Mouse (Mus musculus): ENCODE measurements around the gene Dpp9. TPM values are rescaled to one million over a fixed set of nuclear protein-coding genes. Genes with fewer than 3 reads are reported as not detected.

The Dpp9 gene
- total and polyA plus RNA-seq, 2 experiments from 2014 or later, result 19.5 to 21.9 TPM

GRCm38 (mm10) chr17:56146131-56146530 lies 72.6 kb downstream of the Dpp9 start:
- Histone ChIP-seq H3K4me2 (ENCODE audit: low read depth) (no peak overlapping the region), H3K36me3 (ENCODE audit: insufficient read depth) (no peaks in the 10 kb centered on the region), H3K9ac (no peak overlapping the region), H3K4me1 (ENCODE audit: insufficient read depth) (no peaks in the 10 kb centered on the region), H3K27me3 (ENCODE audit: insufficient read depth, low read length) (peaks cover 5% of the 10 kb centered on the region; the same call in 1 of the 2 replicates), H3K4me3 (ENCODE audit: low read depth, low read length) (no peak overlapping the region), H3K27ac (ENCODE audit: low read depth, low read length) (no peak overlapping the region), H3K9me3 (ENCODE audit: low read length) (no peaks in the 10 kb centered on the region)
- no peak for TF ChIP-seq CTCF (IDR thresholded peaks at IDR 0.05; ENCODE audit: low read depth)
- ATAC-seq (no peak), DNase-seq (no peak)
- WGBS, result 21% methylated on average over 9 of the region's 9 CpGs

GRCm38 (mm10) chr17:56144546-56144945 lies 74.2 kb downstream of the Dpp9 start:
- H3K27ac ChIP-seq (ENCODE audit: low read depth, low read length), result no peak overlapping the region
- no peak for ATAC-seq
- peaks cover 3% of the 10 kb centered on the region; the same call in 1 of the 2 replicates for H3K27me3 ChIP-seq (ENCODE audit: insufficient read depth, low read length)
- no peaks in the 10 kb centered on the region for H3K36me3 ChIP-seq (ENCODE audit: insufficient read depth)
- no peaks in the 10 kb centered on the region for H3K9me3 ChIP-seq (ENCODE audit: low read length)
- DNase-seq, result no peak
- H3K4me1 ChIP-seq (ENCODE audit: insufficient read depth), result no peaks in the 10 kb centered on the region
- H3K9ac ChIP-seq, result no peak overlapping the region
- H3K4me3 ChIP-seq (ENCODE audit: low read depth, low read length), result no peak overlapping the region
- no peak for TF ChIP-seq CTCF (IDR thresholded peaks at IDR 0.05; ENCODE audit: low read depth)
- H3K4me2 ChIP-seq (ENCODE audit: low read depth), result no peak overlapping the region
- WGBS, result 70% methylated on average over 9 of the region's 9 CpGs

DNA sequence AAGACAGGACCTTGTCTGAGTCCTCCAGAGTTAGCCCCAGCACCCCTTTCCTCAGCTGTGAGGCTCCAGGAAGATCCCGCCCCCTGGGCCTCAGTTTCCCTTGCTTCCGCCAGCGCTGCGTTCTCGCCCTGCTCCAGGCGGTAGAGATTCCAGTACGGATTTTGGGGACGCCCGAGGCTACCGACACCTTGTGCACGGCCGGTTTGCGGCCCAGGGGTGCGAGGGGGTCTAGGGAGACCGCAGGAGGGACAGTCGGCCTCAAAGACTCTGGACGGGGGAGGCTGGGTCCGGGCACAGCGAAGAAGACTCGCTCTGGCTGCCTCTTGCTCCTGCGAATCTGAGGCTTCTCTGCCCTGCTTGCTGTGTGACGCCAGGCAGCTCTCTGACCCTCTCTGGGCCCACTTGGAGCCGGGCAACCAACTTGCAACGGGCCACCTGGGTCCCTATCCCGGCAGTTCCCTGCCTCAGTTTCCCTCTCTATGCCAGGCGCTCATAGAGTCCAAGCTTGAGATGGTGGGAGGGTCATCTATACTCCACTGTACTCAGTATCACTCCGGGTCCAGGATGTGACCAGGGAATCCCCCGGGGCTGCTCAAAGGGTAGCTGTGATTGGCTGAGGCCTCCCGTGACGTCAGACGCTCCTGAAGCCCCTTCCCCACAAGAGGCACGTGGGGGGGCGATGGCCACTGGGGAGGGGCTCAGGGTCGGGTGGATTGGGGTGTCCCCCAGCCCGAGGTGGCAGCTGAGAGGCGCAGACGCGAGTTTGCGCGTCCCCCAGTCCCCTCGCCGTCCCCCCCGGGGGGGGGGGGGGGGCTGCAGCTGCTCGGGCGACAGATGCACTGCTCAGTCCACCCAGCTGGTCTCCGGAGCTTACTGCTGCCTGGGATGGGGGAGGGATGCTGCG lies 76.8 kb downstream of the Dpp9 start:
- Histone ChIP-seq H3K27me3 (ENCODE audit: insufficient read depth, low read length) (no peaks in the 10 kb centered on the region), H3K4me3 (ENCODE audit: low read depth, low read length) (peak overlapping the region; percentile 47), H3K9ac (peak overlapping the region; percentile 57), H3K4me2 (ENCODE audit: low read depth) (peak overlapping the region; percentile 73), H3K36me3 (ENCODE audit: insufficient read depth) (0 out of 2 replicates have a peak, but pooled peaks cover 2% of the 10 kb centered on the region), H3K9me3 (ENCODE audit: low read length) (no peaks in the 10 kb centered on the region), H3K27ac (ENCODE audit: low read depth, low read length) (no peak overlapping the region), H3K4me1 (ENCODE audit: insufficient read depth) (peaks cover 6% of the 10 kb centered on the region; the same call in 1 of the 2 replicates)
- peak; percentile 53 for ATAC-seq
- 1% methylated on average over 42 of the region's 47 CpGs for WGBS
- peak; percentile 75 for DNase-seq
- TF ChIP-seq CTCF (IDR thresholded peaks at IDR 0.05; ENCODE audit: low read depth), result no peak

- peak within 1 kb of the TSS; percentile 95 for H3K4me3 ChIP-seq (ENCODE audit: low read depth, low read length)
- WGBS, result 1% methylated on average over 76 of the region's 79 CpGs
- H3K4me1 ChIP-seq (ENCODE audit: insufficient read depth), result peaks cover 6% of the 10 kb centered on the region; the same call in 1 of the 2 replicates
- ATAC-seq (peak; percentile 64), DNase-seq (peak; percentile 86)
- H3K9me3 ChIP-seq (ENCODE audit: low read length), result no peaks in the 10 kb centered on the region
- no peaks in the 10 kb centered on the region for H3K27me3 ChIP-seq (ENCODE audit: insufficient read depth, low read length)
- peak within 1 kb of the TSS; percentile 96 for H3K9ac ChIP-seq
- H3K4me2 ChIP-seq (ENCODE audit: low read depth), result peak within 1 kb of the TSS; percentile 71
- H3K36me3 ChIP-seq (ENCODE audit: insufficient read depth), result 0 out of 2 replicates have a peak, but pooled peaks cover 5% of the 10 kb centered on the region
- TF ChIP-seq CTCF (IDR thresholded peaks at IDR 0.05; ENCODE audit: low read depth), result peak; percentile 41
- H3K27ac ChIP-seq (ENCODE audit: low read depth, low read length), result peak within 1 kb of the TSS; percentile 82
These were observed 78.7 kb downstream of the Dpp9 start, which contains the start of gene Sema6b for GRCm38 (mm10) chr17:56139858-56140595. TSS of gene Sema6b (minus strand) at chr17:56140343.

- peak; percentile 47 for ATAC-seq
- no peaks in the 10 kb centered on the region for H3K9me3 ChIP-seq (ENCODE audit: low read length)
- H3K36me3 ChIP-seq (ENCODE audit: insufficient read depth), result 0 out of 2 replicates have a peak, but pooled peaks cover 5% of the 10 kb centered on the region
- H3K4me3 ChIP-seq (ENCODE audit: low read depth, low read length), result peak overlapping the region; percentile 95
- peak overlapping the region; percentile 96 for H3K9ac ChIP-seq
- H3K27ac ChIP-seq (ENCODE audit: low read depth, low read length), result 0 out of 2 replicates have a peak overlapping the region, but pooled peaks have one; percentile 82
- peaks cover 6% of the 10 kb centered on the region; the same call in 1 of the 2 replicates for H3K4me1 ChIP-seq (ENCODE audit: insufficient read depth)
- TF ChIP-seq CTCF (IDR thresholded peaks at IDR 0.05; ENCODE audit: low read depth), result no peak
- peak; percentile 64 for DNase-seq
- peak overlapping the region; percentile 71 for H3K4me2 ChIP-seq (ENCODE audit: low read depth)
- WGBS, result 5% methylated on average over 14 of the region's 21 CpGs
- no peaks in the 10 kb centered on the region for H3K27me3 ChIP-seq (ENCODE audit: insufficient read depth, low read length)
These were observed 79.3 kb downstream of the Dpp9 start for GRCm38 (mm10) chr17:56139355-56139754.

- TF ChIP-seq CTCF (IDR thresholded peaks at IDR 0.05; ENCODE audit: low read depth), result no peak
- WGBS, result 16% methylated on average over 25 of the region's 25 CpGs
These were observed 80.7 kb downstream of the Dpp9 start for GRCm38 (mm10) chr17:56137839-56138613.

More at GRCm38 (mm10) chr17:56137839-56138613, 80.7 kb downstream of the Dpp9 start:
- Histone ChIP-seq H3K4me3 (ENCODE audit: low read depth, low read length) (peak overlapping the region; percentile 95; the same call in 1 of the 2 replicates), H3K9ac (peak overlapping the region; percentile 96; the same call in 1 of the 2 replicates), H3K9me3 (ENCODE audit: low read length) (no peaks in the 10 kb centered on the region), H3K4me2 (ENCODE audit: low read depth) (peak overlapping the region; percentile 71), H3K27ac (ENCODE audit: low read depth, low read length) (no peak overlapping the region), H3K4me1 (ENCODE audit: insufficient read depth) (peaks cover 6% of the 10 kb centered on the region; the same call in 1 of the 2 replicates), H3K36me3 (ENCODE audit: insufficient read depth) (0 out of 2 replicates have a peak, but pooled peaks cover 5% of the 10 kb centered on the region), H3K27me3 (ENCODE audit: insufficient read depth, low read length) (no peaks in the 10 kb centered on the region)
- ATAC-seq, result no peak
- DNase-seq, result no peak

MicroRNA genes within 50 kb of the gene (microRNA counts, 519-probe panel; counts per million panel counts)
- microRNA mmu-miR-7b, result not detected

Small RNA genes within 50 kb of the gene (microRNA-seq; reads per million reads assigned to microRNA genes)
- 0 reads per million in 2 experiments for gene Gm44397
- gene Mir7b, result 2,925 to 3,135 reads per million in 2 experiments

Other genes with a start within 250 kb of the Dpp9 start
- gene Shd, start 248.4 kb downstream of the Dpp9 start, total RNA-seq (2014; rRNA removed), result 124 and 152 TPM in 2 replicates
- gene Shd, start 248.4 kb downstream of the Dpp9 start, polyA plus RNA-seq (2015; fragmentation: Nextera tagmentation; extraction: Ambion mirVana), result 106 and 116 TPM in 2 replicates
- gene Fsd1, start 232.4 kb downstream of the Dpp9 start, total RNA-seq (2014; rRNA removed), result 106 and 113 TPM in 2 replicates
- gene Fsd1, start 232.4 kb downstream of the Dpp9 start, polyA plus RNA-seq (2015; fragmentation: Nextera tagmentation; extraction: Ambion mirVana), result 162 and 169 TPM in 2 replicates
- gene Stap2, start 213.3 kb downstream of the Dpp9 start, total RNA-seq (2014; rRNA removed), result 2.2 and 4.5 TPM in 2 replicates
- 4.0 and 4.3 TPM in 2 replicates for gene Stap2, start 213.3 kb downstream of the Dpp9 start, polyA plus RNA-seq (2015; fragmentation: Nextera tagmentation; extraction: Ambion mirVana)
- 155 and 159 TPM in 2 replicates for gene Mpnd, start 213.2 kb downstream of the Dpp9 start, total RNA-seq (2014; rRNA removed)
- 99.0 and 110 TPM in 2 replicates for gene Mpnd, start 213.2 kb downstream of the Dpp9 start, polyA plus RNA-seq (2015; fragmentation: Nextera tagmentation; extraction: Ambion mirVana)
- 65.1 and 74.5 TPM in 2 replicates for gene Sh3gl1, start 182.3 kb downstream of the Dpp9 start, total RNA-seq (2014; rRNA removed)
- 93.2 and 99.0 TPM in 2 replicates for gene Sh3gl1, start 182.3 kb downstream of the Dpp9 start, polyA plus RNA-seq (2015; fragmentation: Nextera tagmentation; extraction: Ambion mirVana)
- gene Chaf1a, start 178.5 kb downstream of the Dpp9 start, total RNA-seq (2014; rRNA removed), result 4.7 and 5.9 TPM in 2 replicates
- 4.5 and 4.6 TPM in 2 replicates for gene Chaf1a, start 178.5 kb downstream of the Dpp9 start, polyA plus RNA-seq (2015; fragmentation: Nextera tagmentation; extraction: Ambion mirVana)
- 90.3 and 109 TPM in 2 replicates for gene Ubxn6, start 143.9 kb downstream of the Dpp9 start, total RNA-seq (2014; rRNA removed)
- gene Ubxn6, start 143.9 kb downstream of the Dpp9 start, polyA plus RNA-seq (2015; fragmentation: Nextera tagmentation; extraction: Ambion mirVana), result 88.1 and 88.6 TPM in 2 replicates
- 79.9 and 96.4 TPM in 2 replicates for gene Hdgfl2, start 139.3 kb downstream of the Dpp9 start, total RNA-seq (2014; rRNA removed)
- 99.9 and 114 TPM in 2 replicates for gene Hdgfl2, start 139.3 kb downstream of the Dpp9 start, polyA plus RNA-seq (2015; fragmentation: Nextera tagmentation; extraction: Ambion mirVana)
- gene Plin4, start 109.1 kb downstream of the Dpp9 start, total RNA-seq (2014; rRNA removed), result 0.08 and 0.52 TPM in 2 replicates
- gene Plin4, start 109.1 kb downstream of the Dpp9 start, polyA plus RNA-seq (2015; fragmentation: Nextera tagmentation; extraction: Ambion mirVana), result 0.02 TPM in 1 of 2 replicates, not detected in the other
- gene Plin5, start 101.3 kb downstream of the Dpp9 start, total RNA-seq (2014; rRNA removed), result 2.7 and 3.2 TPM in 2 replicates
- gene Plin5, start 101.3 kb downstream of the Dpp9 start, polyA plus RNA-seq (2015; fragmentation: Nextera tagmentation; extraction: Ambion mirVana), result 2.4 and 3.9 TPM in 2 replicates
- gene Lrg1, start 96.9 kb downstream of the Dpp9 start, total RNA-seq (2014; rRNA removed), result not detected in 2 replicates
- gene Lrg1, start 96.9 kb downstream of the Dpp9 start, polyA plus RNA-seq (2015; fragmentation: Nextera tagmentation; extraction: Ambion mirVana), result 0.33 and 0.46 TPM in 2 replicates
- gene Sema6b, start 78.6 kb downstream of the Dpp9 start, total RNA-seq (2014; rRNA removed), result 71.0 and 76.4 TPM in 2 replicates
- 15.6 and 18.1 TPM in 2 replicates for gene Sema6b, start 78.6 kb downstream of the Dpp9 start, polyA plus RNA-seq (2015; fragmentation: Nextera tagmentation; extraction: Ambion mirVana)
- 11.0 and 12.8 TPM in 2 replicates for gene Tnfaip8l1, start 56.4 kb downstream of the Dpp9 start, total RNA-seq (2014; rRNA removed)
- gene Tnfaip8l1, start 56.4 kb downstream of the Dpp9 start, polyA plus RNA-seq (2015; fragmentation: Nextera tagmentation; extraction: Ambion mirVana), result 8.6 TPM in 2 replicates
- 52.3 and 65.1 TPM in 2 replicates for gene Mydgf, start 35.0 kb downstream of the Dpp9 start, total RNA-seq (2014; rRNA removed)
- 65.7 and 75.0 TPM in 2 replicates for gene Mydgf, start 35.0 kb downstream of the Dpp9 start, polyA plus RNA-seq (2015; fragmentation: Nextera tagmentation; extraction: Ambion mirVana)
- gene Fem1a, start 37.9 kb upstream of the Dpp9 start, total RNA-seq (2014; rRNA removed), result 44.2 and 53.6 TPM in 2 replicates
- 15.4 and 17.2 TPM in 2 replicates for gene Fem1a, start 37.9 kb upstream of the Dpp9 start, polyA plus RNA-seq (2015; fragmentation: Nextera tagmentation; extraction: Ambion mirVana)
- gene Ticam1, start 57.9 kb upstream of the Dpp9 start, total RNA-seq (2014; rRNA removed), result 1.9 and 2.5 TPM in 2 replicates
- 1.2 and 1.5 TPM in 2 replicates for gene Ticam1, start 57.9 kb upstream of the Dpp9 start, polyA plus RNA-seq (2015; fragmentation: Nextera tagmentation; extraction: Ambion mirVana)
- gene Plin3, start 74.0 kb upstream of the Dpp9 start, total RNA-seq (2014; rRNA removed), result 8.1 and 8.5 TPM in 2 replicates
- 12.4 and 13.9 TPM in 2 replicates for gene Plin3, start 74.0 kb upstream of the Dpp9 start, polyA plus RNA-seq (2015; fragmentation: Nextera tagmentation; extraction: Ambion mirVana)
- gene Arrdc5, start 81.4 kb upstream of the Dpp9 start, total RNA-seq (2014; rRNA removed), result not detected in 2 replicates
- gene Arrdc5, start 81.4 kb upstream of the Dpp9 start, polyA plus RNA-seq (2015; fragmentation: Nextera tagmentation; extraction: Ambion mirVana), result not detected in 2 replicates
- 7.4 and 11.6 TPM in 2 replicates for gene Uhrf1, start 84.4 kb upstream of the Dpp9 start, total RNA-seq (2014; rRNA removed)
- 8.9 and 9.9 TPM in 2 replicates for gene Uhrf1, start 84.4 kb upstream of the Dpp9 start, polyA plus RNA-seq (2015; fragmentation: Nextera tagmentation; extraction: Ambion mirVana)
- 107 and 133 TPM in 2 replicates for gene Kdm4b, start 107.2 kb upstream of the Dpp9 start, total RNA-seq (2014; rRNA removed)
- 46.8 and 53.2 TPM in 2 replicates for gene Kdm4b, start 107.2 kb upstream of the Dpp9 start, polyA plus RNA-seq (2015; fragmentation: Nextera tagmentation; extraction: Ambion mirVana)

All from forebrain, postnatal 0 days (tissue).